Mouse (Mus musculus): ENCODE results near the gene Chrd. TPM values are rescaled to one million over a fixed set of nuclear protein-coding genes. Genes with fewer than 3 reads are reported as not detected.

Gene Chrd
- polyA plus RNA-seq, 1 experiment, result 49.9 TPM

Other genes with a start within 250 kb of the Chrd start
- 40.7 and 46.6 TPM in 2 replicates for gene Eif2b5, start 234.3 kb upstream of the Chrd start, polyA plus RNA-seq (2012; rRNA removed)
- 50.7 and 54.1 TPM in 2 replicates for gene Dvl3, start 216.1 kb upstream of the Chrd start, polyA plus RNA-seq (2012; rRNA removed)
- gene Ap2m1, start 197.6 kb upstream of the Chrd start, polyA plus RNA-seq (2012; rRNA removed), result 1,374 and 1,412 TPM in 2 replicates
- 72.5 and 86.0 TPM in 2 replicates for gene Abcf3, start 184.6 kb upstream of the Chrd start, polyA plus RNA-seq (2012; rRNA removed)
- 70.4 and 77.5 TPM in 2 replicates for gene Vwa5b2, start 143.7 kb upstream of the Chrd start, polyA plus RNA-seq (2012; rRNA removed)
- 2.3 and 3.2 TPM in 2 replicates for gene Eef1akmt4, start 121.5 kb upstream of the Chrd start, polyA plus RNA-seq (2012; rRNA removed)
- gene Gm49333, start 121.5 kb upstream of the Chrd start, polyA plus RNA-seq (2012; rRNA removed), result 0.14 TPM in 1 of 2 replicates, not detected in the other
- 19.0 and 21.1 TPM in 2 replicates for gene Alg3, start 121.4 kb upstream of the Chrd start, polyA plus RNA-seq (2012; rRNA removed)
- 125 and 142 TPM in 2 replicates for gene Camk2n2, start 111.8 kb upstream of the Chrd start, polyA plus RNA-seq (2012; rRNA removed)
- 36.6 and 42.7 TPM in 2 replicates for gene Ece2, start 103.3 kb upstream of the Chrd start, polyA plus RNA-seq (2012; rRNA removed)
- 155 and 184 TPM in 2 replicates for gene Psmd2, start 81.5 kb upstream of the Chrd start, polyA plus RNA-seq (2012; rRNA removed)
- 164 and 169 TPM in 2 replicates for gene Eif4g1, start 64.8 kb upstream of the Chrd start, polyA plus RNA-seq (2012; rRNA removed)
- 253 and 271 TPM in 2 replicates for gene Fam131a, start 39.9 kb upstream of the Chrd start, polyA plus RNA-seq (2012; rRNA removed)
- gene Polr2h, start 15.5 kb upstream of the Chrd start, polyA plus RNA-seq (2012; rRNA removed), result 42.6 and 45.7 TPM in 2 replicates
- gene Clcn2, start 15.4 kb upstream of the Chrd start, polyA plus RNA-seq (2012; rRNA removed), result 92.6 and 107 TPM in 2 replicates
- gene Thpo, start 1.4 kb downstream of the Chrd start, polyA plus RNA-seq (2012; rRNA removed), result 15.5 and 18.2 TPM in 2 replicates

All from frontal cortex, adult 2 months (tissue).